10 mouse cellular contexts compared by ENCODE assay signal in the genomic region with DNA sequence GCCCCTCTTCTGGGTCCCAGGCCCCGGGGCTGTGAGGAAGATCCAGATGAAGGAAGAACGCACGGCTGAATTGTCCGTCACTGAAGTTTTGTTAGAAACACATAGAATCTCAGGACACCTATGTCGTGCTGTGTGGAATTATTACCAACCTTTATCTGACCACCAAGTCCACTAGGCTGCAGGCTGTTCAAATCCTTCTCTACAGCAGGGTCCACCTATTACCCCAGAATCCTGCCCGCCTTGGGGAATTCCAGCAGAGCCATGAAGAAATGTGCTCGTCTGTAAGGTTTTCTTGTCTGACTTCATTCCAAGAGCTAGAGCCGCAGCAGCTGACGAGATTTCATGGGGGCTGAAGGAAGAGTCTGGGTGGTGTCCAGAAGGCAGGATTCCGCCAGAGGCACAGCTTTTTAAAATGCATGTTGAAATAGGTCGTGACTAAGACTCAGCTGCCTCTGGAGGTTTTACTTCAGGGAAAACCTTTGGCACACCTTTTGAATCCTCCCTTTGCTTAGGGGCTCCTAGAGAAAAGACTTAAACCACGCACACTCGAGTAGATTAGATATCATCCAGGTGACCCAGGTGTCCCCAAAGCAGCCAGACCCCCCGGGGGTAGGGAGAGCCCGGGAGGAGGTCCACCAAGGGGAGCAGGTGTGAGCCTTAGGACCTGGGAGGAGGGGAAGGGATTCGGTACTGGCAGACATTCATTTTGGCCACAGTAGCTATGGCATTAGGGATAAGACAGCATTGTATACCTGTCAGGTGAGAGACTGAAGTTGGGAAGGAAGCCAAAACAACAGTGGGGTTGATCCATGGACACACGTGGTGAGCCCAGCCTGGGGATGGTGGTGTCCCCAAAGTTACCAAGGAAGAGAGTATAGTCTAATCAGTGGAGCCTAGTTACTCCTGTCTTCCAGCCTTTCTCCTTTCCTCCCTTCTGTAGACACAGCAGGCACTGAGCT.
A peak's percentile ranks its signal among the peaks of the same experiment; 100 is the strongest.
DNase-seq lines count a peak whose midpoint lies in the region; ATAC-seq and TF ChIP-seq lines count a peak whose summit lies in the region.
"Had no signal": no experiment of that assay in that cellular context is flagged by ENCODE, and none has a peak within 500 bp of the region (broad histone marks: within the 10 kb centered on the region; RNA-seq: fewer than 3 reads in every experiment).

No protein-coding gene starts in this region.

- H3K36me3 ChIP-seq in kidney, postnatal 0 days (ENCODE audit: insufficient read depth, low read length): no peaks in the 10 kb centered on the region
- H3K36me3 ChIP-seq: neural tube, embryonic 15.5 days had no signal

- no peaks in the 10 kb centered on the region; the same call in 1 of the 2 replicates for H3K9me3 ChIP-seq in kidney, postnatal 0 days (replicated peaks; ENCODE audit: low read length)
- H3K9me3 ChIP-seq: neural tube, embryonic 15.5 days had no signal

- no peak for ATAC-seq in kidney, postnatal 0 days (replicated peaks; ENCODE audit: low FRiP score, low read depth)
- no peak for ATAC-seq in monocyte, adult 5-6 weeks (replicated peaks; ENCODE audit: insufficient number of reproducible peaks, low FRiP score, low TSS enrichment, poor library complexity, severe bottlenecking)

- no peaks in the 10 kb centered on the region for H3K4me1 ChIP-seq in kidney, postnatal 0 days (replicated peaks; ENCODE audit: insufficient read depth, low read length)
- H3K4me1 ChIP-seq: neural tube, embryonic 15.5 days had no signal

- H3K27ac ChIP-seq in kidney, postnatal 0 days: no peak overlapping the region
- H3K27ac ChIP-seq: hindbrain, embryonic 14.5 days; neural tube, embryonic 15.5 days had no signal

- no peaks in the 10 kb centered on the region for H3K27me3 ChIP-seq in kidney, postnatal 0 days (ENCODE audit: insufficient read depth, low read length)
- H3K27me3 ChIP-seq: neural tube, embryonic 15.5 days had no signal

- 59% methylated on average over 17 of the region's 17 CpGs for WGBS in kidney, postnatal 0 days

- peak; percentile 19 for DNase-seq in kidney, postnatal 0 days (ENCODE audit: low spot score)
- no peak for DNase-seq in kidney, adult 18-20 months
- DNase-seq in NIH3T3 (ENCODE audit: low read depth): peak; percentile 94
- peak; percentile 69 for DNase-seq in fibroblast of lung, adult 2 months (ENCODE audit: low read depth)
- peak; percentile 23 to 62 for DNase-seq in lung, postnatal 4 days
- DNase-seq in cerebellum, adult 9-10 months: no peak
- DNase-seq: thymus, adult 2 months had no signal

- no peak overlapping the region for H3K9ac ChIP-seq in kidney, postnatal 0 days (ENCODE audit: low read depth, low read length)
- H3K9ac ChIP-seq: hindbrain, embryonic 14.5 days; neural tube, embryonic 15.5 days had no signal

- no peak overlapping the region for H3K4me2 ChIP-seq in kidney, postnatal 0 days (ENCODE audit: low read length)
- H3K4me2 ChIP-seq: hindbrain, embryonic 14.5 days; neural tube, embryonic 15.5 days had no signal

- no peak overlapping the region for H3K4me3 ChIP-seq in kidney, postnatal 0 days (replicated peaks; ENCODE audit: low read depth, low read length)
- H3K4me3 ChIP-seq: neural tube, embryonic 15.5 days had no signal

- TF ChIP-seq CTCF in kidney, postnatal 0 days (IDR thresholded peaks at IDR 0.05; ENCODE audit: low read depth): no peak

Comparison
In these comparisons a context has a peak if more than half of its experiments do, and no peak if none do; other contexts are left out.
1. DNase-seq: peak in kidney, postnatal 0 days (single experiment), NIH3T3 (single experiment), fibroblast of lung, adult 2 months (single experiment) and lung, postnatal 4 days (2 of 2); none in kidney, adult 18-20 months (single experiment) and cerebellum, adult 9-10 months (single experiment).